Mouse (Mus musculus) neural tube, embryonic 11.5 days (tissue): ENCODE measurements around the gene Atg2a. TPM values are rescaled to one million over a fixed set of nuclear protein-coding genes. Genes with fewer than 3 reads are reported as not detected.
A peak's percentile ranks its signal among the peaks of the same experiment; 100 is the strongest.

Source experiments
- ATAC-seq: fragments of 200-750 bp; cut with Nextera tagmentation; 2 replicates; pipeline ENCODE4 v1.8.0; 2017; ENCODE audit warnings: moderate number of reproducible peaks, mild to moderate bottlenecking, moderate TSS enrichment, moderate library complexity; ENCODE audit not compliant: insufficient read depth, low FRiP score, low TSS enrichment
- DNase-seq: peaks from one replicate; pipeline ENCODE4 v3.0.0-alpha.2; 2015; ENCODE audit warnings: low spot score
- H3K27ac ChIP-seq: fragments of 300-500 bp; sonication (generic); 2 replicates; pipeline ENCODE4 v1.5.1; 2014; ENCODE audit warnings: low read depth, mild to moderate bottlenecking, low read length
- H3K27me3 ChIP-seq: fragments of 300-500 bp; sonication (generic); 2 replicates; pipeline ENCODE4 v1.6.1; 2014; ENCODE audit warnings: mild to moderate bottlenecking, low read length, mixed read lengths; ENCODE audit not compliant: control insufficient read depth, insufficient read depth
- H3K36me3 ChIP-seq: fragments of 300-500 bp; sonication (generic); 2 replicates; pipeline ENCODE4 v1.6.1; 2014; ENCODE audit warnings: mild to moderate bottlenecking, low read length, moderate library complexity, mixed read lengths; ENCODE audit not compliant: control insufficient read depth, insufficient read depth
- H3K4me1 ChIP-seq: fragments of 300-500 bp; sonication (generic); 2 replicates; pipeline ENCODE4 v1.6.1; 2014; ENCODE audit warnings: low read length, mixed read lengths; ENCODE audit not compliant: control insufficient read depth, insufficient read depth
- H3K4me2 ChIP-seq: fragments of 300-500 bp; sonication (generic); 2 replicates; pipeline ENCODE4 v1.6.1; 2014; ENCODE audit warnings: low read depth, mild to moderate bottlenecking, moderate library complexity
- H3K4me3 ChIP-seq: fragments of 300-500 bp; sonication (generic); 2 replicates; pipeline ENCODE4 v1.5.1; 2014; ENCODE audit warnings: low read depth, low read length
- H3K9ac ChIP-seq: fragments of 300-500 bp; sonication (generic); 2 replicates; pipeline ENCODE4 v1.6.1; 2014; ENCODE audit warnings: mild to moderate bottlenecking, low read length
- H3K9me3 ChIP-seq: fragments of 300-500 bp; sonication (generic); 2 replicates; pipeline ENCODE4 v1.6.1; 2016; ENCODE audit warnings: low read length; ENCODE audit not compliant: control insufficient read depth
- WGBS: fragments of 180-500 bp; shearing (Covaris S2); extraction: QIAGEN DNeasy Blood & Tissue Kit; methylation state at CpG from one replicate; pipeline ENCODE4 v1.1.7; 2014; 5-methylcytosine and 5-hydroxymethylcytosine counted together
- polyA plus RNA-seq: library from polyadenylated mRNA; unstranded; fragments of >200 nt; fragmentation: Nextera tagmentation; extraction: Ambion mirVana; gene quantifications from 2 replicates; pipeline ENCODE4 v1.2.1, GENCODE M21; 2014

The Atg2a gene
- polyA plus RNA-seq, 1 experiment from 2014 or later = 13.3 TPM

GRCm38 (mm10) chr19:6261379-6261778 lies 19.9 kb downstream of the Atg2a start:
- ATAC-seq (no peak), DNase-seq (no peak)
- Histone ChIP-seq H3K4me3 (no peak overlapping the region), H3K9me3 (no peaks in the 10 kb centered on the region; the same call in 1 of the 2 replicates), H3K27me3 (no peaks in the 10 kb centered on the region), H3K4me1 (no peaks in the 10 kb centered on the region), H3K4me2 (no peak overlapping the region), H3K9ac (no peak overlapping the region), H3K27ac (no peak overlapping the region), H3K36me3 (peaks cover 17% of the 10 kb centered on the region)
- 91% methylated on average over 14 of the region's 14 CpGs for WGBS

- Histone ChIP-seq H3K4me1 (no peaks in the 10 kb centered on the region), H3K27ac (no peak overlapping the region), H3K27me3 (no peaks in the 10 kb centered on the region), H3K9ac (no peak overlapping the region), H3K36me3 (peaks cover 14% of the 10 kb centered on the region), H3K4me3 (no peak overlapping the region), H3K9me3 (no peaks in the 10 kb centered on the region; the same call in 1 of the 2 replicates), H3K4me2 (no peak overlapping the region)
- peak; percentile 72 for DNase-seq
- no peak for ATAC-seq
- WGBS = 57% methylated on average over 7 of the region's 7 CpGs
Measured at GRCm38 (mm10) chr19:6262222-6262621, 20.8 kb downstream of the Atg2a start.

GRCm38 (mm10) chr19:6262839-6263433 lies 21.5 kb downstream of the Atg2a start:
- no peak for ATAC-seq

GRCm38 (mm10) chr19:6264200-6264599 lies 22.7 kb downstream of the Atg2a start:
- Histone ChIP-seq H3K27me3 (no peaks in the 10 kb centered on the region), H3K4me2 (no peak overlapping the region), H3K4me3 (no peak overlapping the region), H3K4me1 (no peaks in the 10 kb centered on the region), H3K9me3 (no peaks in the 10 kb centered on the region; the same call in 1 of the 2 replicates), H3K9ac (no peak overlapping the region), H3K27ac (no peak overlapping the region), H3K36me3 (peaks cover 8% of the 10 kb centered on the region)
- WGBS = 67% methylated on average over 9 of the region's 9 CpGs
- DNase-seq (no peak), ATAC-seq (no peak)

More at GRCm38 (mm10) chr19:6262839-6263433, 21.5 kb downstream of the Atg2a start:
- Histone ChIP-seq H3K9me3 (no peaks in the 10 kb centered on the region; the same call in 1 of the 2 replicates), H3K4me2 (no peak overlapping the region), H3K4me3 (no peak overlapping the region), H3K27me3 (no peaks in the 10 kb centered on the region), H3K4me1 (no peaks in the 10 kb centered on the region), H3K9ac (no peak overlapping the region), H3K36me3 (peaks cover 11% of the 10 kb centered on the region), H3K27ac (no peak overlapping the region)
- 84% methylated on average over 8 of the region's 8 CpGs for WGBS
- no peak for DNase-seq

GRCm38 (mm10) chr19:6264945-6265344 lies 23.5 kb downstream of the Atg2a start:
- WGBS = 88% methylated on average over 8 of the region's 8 CpGs
- no peaks in the 10 kb centered on the region for H3K4me1 ChIP-seq

GRCm38 (mm10) chr19:6265727-6266182 lies 24.3 kb downstream of the Atg2a start:
- H3K9ac ChIP-seq = no peak overlapping the region
- H3K27me3 ChIP-seq = no peaks in the 10 kb centered on the region
- WGBS = 71% methylated on average over 6 of the region's 6 CpGs
- H3K27ac ChIP-seq = no peak overlapping the region
- no peak overlapping the region for H3K4me3 ChIP-seq
- no peak for ATAC-seq
- DNase-seq = no peak
- H3K4me2 ChIP-seq = no peak overlapping the region
- no peaks in the 10 kb centered on the region; the same call in 1 of the 2 replicates for H3K9me3 ChIP-seq
- H3K36me3 ChIP-seq = peaks cover 8% of the 10 kb centered on the region
- H3K4me1 ChIP-seq = no peaks in the 10 kb centered on the region

More at GRCm38 (mm10) chr19:6264945-6265344, 23.5 kb downstream of the Atg2a start:
- Histone ChIP-seq H3K27me3 (no peaks in the 10 kb centered on the region), H3K4me3 (no peak overlapping the region), H3K9me3 (no peaks in the 10 kb centered on the region; the same call in 1 of the 2 replicates), H3K9ac (no peak overlapping the region), H3K27ac (no peak overlapping the region), H3K36me3 (peaks cover 8% of the 10 kb centered on the region), H3K4me2 (no peak overlapping the region)
- DNase-seq (no peak), ATAC-seq (no peak)

- H3K4me3 ChIP-seq = no peak overlapping the region
- no peak overlapping the region for H3K27ac ChIP-seq
- no peaks in the 10 kb centered on the region for H3K27me3 ChIP-seq
- H3K9ac ChIP-seq = no peak overlapping the region
- no peak overlapping the region for H3K4me2 ChIP-seq
- DNase-seq (no peak), ATAC-seq (no peak)
- no peaks in the 10 kb centered on the region for H3K9me3 ChIP-seq
- 52% methylated on average over 11 of the region's 11 CpGs for WGBS
- 0 out of 2 replicates have a peak, but pooled peaks cover 2% of the 10 kb centered on the region for H3K4me1 ChIP-seq
- H3K36me3 ChIP-seq = no peaks in the 10 kb centered on the region
Measured at GRCm38 (mm10) chr19:6267306-6268169, 26.1 kb downstream of the Atg2a start.

GRCm38 (mm10) chr19:6268170-6268528 lies 26.7 kb downstream of the Atg2a start:
- 0 out of 2 replicates have a peak, but pooled peaks cover 2% of the 10 kb centered on the region for H3K4me1 ChIP-seq
- H3K4me3 ChIP-seq = no peak overlapping the region
- 18% methylated on average over 8 of the region's 8 CpGs for WGBS
- no peak overlapping the region for H3K4me2 ChIP-seq
- no peaks in the 10 kb centered on the region for H3K27me3 ChIP-seq
- no peak for ATAC-seq
- no peak overlapping the region for H3K9ac ChIP-seq
- no peak overlapping the region for H3K27ac ChIP-seq
- no peaks in the 10 kb centered on the region for H3K36me3 ChIP-seq
- no peaks in the 10 kb centered on the region for H3K9me3 ChIP-seq
- DNase-seq = peak; percentile 89
